Mouse (Mus musculus): Measurements from ENCODE around the gene Cdkl2.

Gene Cdkl2

GRCm38 (mm10) chr5:92019960-92020359, 23.7 kb downstream of the Cdkl2 start:
- TF ChIP-seq CTCF (conservative IDR thresholded peaks at IDR 0.05; ENCODE audit: low read length): no peak
- no peak for TF ChIP-seq NANOG (IDR thresholded peaks at IDR 0.05; ENCODE audit: borderline replicate concordance, low read length)
- no peaks in the 10 kb centered on the region for H3K27me3 ChIP-seq (ENCODE audit: insufficient read depth, low read length)
- no peaks in the 10 kb centered on the region; the same call in 1 of the 2 replicates for H3K4me1 ChIP-seq (replicated peaks; ENCODE audit: low read depth, low read length)
- H3K4me3 ChIP-seq (replicated peaks; ENCODE audit: low read length): no peak overlapping the region
- no peaks in the 10 kb centered on the region for H3K9me3 ChIP-seq (ENCODE audit: low read length)
- H3K36me3 ChIP-seq (ENCODE audit: insufficient read depth, low read length): no peaks in the 10 kb centered on the region

- Histone ChIP-seq H3K27me3 (ENCODE audit: insufficient read depth, low read length) (no peaks in the 10 kb centered on the region), H3K4me1 (replicated peaks; ENCODE audit: low read depth, low read length) (no peaks in the 10 kb centered on the region), H3K9me3 (ENCODE audit: low read length) (no peaks in the 10 kb centered on the region), H3K4me3 (replicated peaks; ENCODE audit: low read length) (no peak overlapping the region), H3K36me3 (ENCODE audit: insufficient read depth, low read length) (no peaks in the 10 kb centered on the region)
- TF ChIP-seq POU5F1 (IDR thresholded peaks at IDR 0.05; ENCODE audit: borderline replicate concordance, low read length) (no peak), CTCF (conservative IDR thresholded peaks at IDR 0.05; ENCODE audit: low read length) (no peak), NANOG (IDR thresholded peaks at IDR 0.05; ENCODE audit: borderline replicate concordance, low read length) (no peak)
Measured at GRCm38 (mm10) chr5:92011756-92012155, 31.9 kb downstream of the Cdkl2 start.

GRCm38 (mm10) chr5:92009827-92010226, 33.9 kb downstream of the Cdkl2 start:
- Histone ChIP-seq H3K4me3 (replicated peaks; ENCODE audit: low read length) (no peak overlapping the region), H3K36me3 (ENCODE audit: insufficient read depth, low read length) (no peaks in the 10 kb centered on the region), H3K9me3 (ENCODE audit: low read length) (no peaks in the 10 kb centered on the region), H3K27me3 (ENCODE audit: insufficient read depth, low read length) (no peaks in the 10 kb centered on the region), H3K4me1 (replicated peaks; ENCODE audit: low read depth, low read length) (no peaks in the 10 kb centered on the region)
- TF ChIP-seq NANOG (IDR thresholded peaks at IDR 0.05; ENCODE audit: borderline replicate concordance, low read length) (no peak), POU5F1 (IDR thresholded peaks at IDR 0.05; ENCODE audit: borderline replicate concordance, low read length) (no peak), CTCF (conservative IDR thresholded peaks at IDR 0.05; ENCODE audit: low read length) (no peak)

DNA sequence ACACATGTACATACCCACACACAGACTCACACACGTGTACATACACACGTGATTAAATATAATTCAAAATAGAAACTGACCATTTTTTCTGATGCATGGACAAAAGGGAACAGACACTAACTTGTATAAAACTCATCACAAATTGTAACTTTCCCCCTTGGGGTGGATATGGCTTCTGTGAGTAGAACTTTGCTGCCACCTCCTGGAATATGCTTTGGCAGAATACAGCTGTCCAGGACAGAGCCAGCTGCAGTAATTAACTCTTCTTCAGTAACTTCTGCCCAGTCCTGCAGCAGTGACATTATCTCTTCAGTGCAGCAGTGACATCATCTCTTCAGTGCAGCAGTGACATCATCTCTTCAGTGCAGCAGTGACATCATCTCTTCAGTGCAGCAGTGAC, 40.7 kb downstream of the Cdkl2 start:
- Histone ChIP-seq H3K4me1 (replicated peaks; ENCODE audit: low read depth, low read length) (0 out of 2 replicates have a peak, but pooled peaks cover 4% of the 10 kb centered on the region), H3K9me3 (ENCODE audit: low read length) (peaks cover 13% of the 10 kb centered on the region), H3K36me3 (ENCODE audit: insufficient read depth, low read length) (no peaks in the 10 kb centered on the region), H3K4me3 (replicated peaks; ENCODE audit: low read length) (no peak overlapping the region), H3K27me3 (ENCODE audit: insufficient read depth, low read length) (no peaks in the 10 kb centered on the region)
- TF ChIP-seq NANOG (IDR thresholded peaks at IDR 0.05; ENCODE audit: borderline replicate concordance, low read length): no peak
- TF ChIP-seq CTCF (conservative IDR thresholded peaks at IDR 0.05; ENCODE audit: low read length): peak; percentile 24; the same call in 1 of the 2 replicates

DNA sequence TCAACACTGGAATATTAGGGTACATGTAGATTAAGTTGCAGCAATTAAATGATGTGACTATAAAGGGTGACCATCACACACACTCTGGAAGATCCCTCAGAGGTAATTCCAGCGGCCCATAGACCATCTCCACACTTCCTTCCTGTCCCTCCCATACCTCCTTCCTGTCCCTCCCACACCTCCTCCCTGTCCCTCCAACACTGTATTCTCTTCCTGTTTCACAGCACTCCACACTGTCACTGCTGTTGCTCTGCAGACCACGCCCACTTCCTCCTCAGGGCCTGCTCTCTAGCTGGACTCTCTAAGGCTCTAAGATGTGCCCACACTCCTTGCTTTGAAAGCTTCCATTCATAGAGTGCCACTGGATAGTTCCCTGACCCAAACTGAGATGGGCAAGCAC, 42.9 kb downstream of the Cdkl2 start:
- Histone ChIP-seq H3K9me3 (ENCODE audit: low read length) (peaks cover 13% of the 10 kb centered on the region), H3K27me3 (ENCODE audit: insufficient read depth, low read length) (no peaks in the 10 kb centered on the region), H3K36me3 (ENCODE audit: insufficient read depth, low read length) (no peaks in the 10 kb centered on the region), H3K4me3 (replicated peaks; ENCODE audit: low read length) (no peak overlapping the region), H3K4me1 (replicated peaks; ENCODE audit: low read depth, low read length) (peaks cover 4% of the 10 kb centered on the region; the same call in 1 of the 2 replicates)
- no peak for TF ChIP-seq POU5F1 (IDR thresholded peaks at IDR 0.05; ENCODE audit: borderline replicate concordance, low read length)
- no peak for TF ChIP-seq CTCF (conservative IDR thresholded peaks at IDR 0.05; ENCODE audit: low read length)
- no peak for TF ChIP-seq NANOG (IDR thresholded peaks at IDR 0.05; ENCODE audit: borderline replicate concordance, low read length)

GRCm38 (mm10) chr5:91994546-91994945, 49.1 kb downstream of the Cdkl2 start:
- Histone ChIP-seq H3K4me1 (replicated peaks; ENCODE audit: low read depth, low read length) (peaks cover 37% of the 10 kb centered on the region), H3K27me3 (ENCODE audit: insufficient read depth, low read length) (no peaks in the 10 kb centered on the region), H3K4me3 (replicated peaks; ENCODE audit: low read length) (peak overlapping the region; percentile 30), H3K36me3 (ENCODE audit: insufficient read depth, low read length) (no peaks in the 10 kb centered on the region), H3K9me3 (ENCODE audit: low read length) (peaks cover 21% of the 10 kb centered on the region)
- TF ChIP-seq NANOG (IDR thresholded peaks at IDR 0.05; ENCODE audit: borderline replicate concordance, low read length): no peak
- no peak for TF ChIP-seq CTCF (conservative IDR thresholded peaks at IDR 0.05; ENCODE audit: low read length)
- TF ChIP-seq POU5F1 (IDR thresholded peaks at IDR 0.05; ENCODE audit: borderline replicate concordance, low read length): no peak

- Histone ChIP-seq H3K27me3 (ENCODE audit: insufficient read depth, low read length) (no peaks in the 10 kb centered on the region), H3K9me3 (ENCODE audit: low read length) (peaks cover 8% of the 10 kb centered on the region; the same call in 1 of the 2 replicates), H3K4me3 (replicated peaks; ENCODE audit: low read length) (no peak overlapping the region), H3K4me1 (replicated peaks; ENCODE audit: low read depth, low read length) (peaks cover 37% of the 10 kb centered on the region), H3K36me3 (ENCODE audit: insufficient read depth, low read length) (no peaks in the 10 kb centered on the region)
- TF ChIP-seq NANOG (IDR thresholded peaks at IDR 0.05; ENCODE audit: borderline replicate concordance, low read length) (no peak), CTCF (conservative IDR thresholded peaks at IDR 0.05; ENCODE audit: low read length) (no peak), POU5F1 (IDR thresholded peaks at IDR 0.05; ENCODE audit: borderline replicate concordance, low read length) (no peak)
Measured at GRCm38 (mm10) chr5:91993061-91993460, 50.6 kb downstream of the Cdkl2 start.

GRCm38 (mm10) chr5:91991191-91991937, 52.3 kb downstream of the Cdkl2 start:
- Histone ChIP-seq H3K4me1 (replicated peaks; ENCODE audit: low read depth, low read length) (peaks cover 45% of the 10 kb centered on the region), H3K4me3 (replicated peaks; ENCODE audit: low read length) (no peak overlapping the region), H3K9me3 (ENCODE audit: low read length) (peaks cover 17% of the 10 kb centered on the region), H3K27me3 (ENCODE audit: insufficient read depth, low read length) (no peaks in the 10 kb centered on the region), H3K36me3 (ENCODE audit: insufficient read depth, low read length) (no peaks in the 10 kb centered on the region)
- TF ChIP-seq NANOG (IDR thresholded peaks at IDR 0.05; ENCODE audit: borderline replicate concordance, low read length) (no peak), POU5F1 (IDR thresholded peaks at IDR 0.05; ENCODE audit: borderline replicate concordance, low read length) (no peak), CTCF (conservative IDR thresholded peaks at IDR 0.05; ENCODE audit: low read length) (no peak)

GRCm38 (mm10) chr5:91989261-91989660, 54.4 kb downstream of the Cdkl2 start:
- TF ChIP-seq POU5F1 (IDR thresholded peaks at IDR 0.05; ENCODE audit: borderline replicate concordance, low read length): no peak
- Histone ChIP-seq H3K27me3 (ENCODE audit: insufficient read depth, low read length) (no peaks in the 10 kb centered on the region), H3K4me1 (replicated peaks; ENCODE audit: low read depth, low read length) (peaks cover 36% of the 10 kb centered on the region), H3K9me3 (ENCODE audit: low read length) (peaks cover 33% of the 10 kb centered on the region), H3K36me3 (ENCODE audit: insufficient read depth, low read length) (no peaks in the 10 kb centered on the region), H3K4me3 (replicated peaks; ENCODE audit: low read length) (no peak overlapping the region)

Data from E14TG2a.4 (cell line).